In the genomic region with DNA sequence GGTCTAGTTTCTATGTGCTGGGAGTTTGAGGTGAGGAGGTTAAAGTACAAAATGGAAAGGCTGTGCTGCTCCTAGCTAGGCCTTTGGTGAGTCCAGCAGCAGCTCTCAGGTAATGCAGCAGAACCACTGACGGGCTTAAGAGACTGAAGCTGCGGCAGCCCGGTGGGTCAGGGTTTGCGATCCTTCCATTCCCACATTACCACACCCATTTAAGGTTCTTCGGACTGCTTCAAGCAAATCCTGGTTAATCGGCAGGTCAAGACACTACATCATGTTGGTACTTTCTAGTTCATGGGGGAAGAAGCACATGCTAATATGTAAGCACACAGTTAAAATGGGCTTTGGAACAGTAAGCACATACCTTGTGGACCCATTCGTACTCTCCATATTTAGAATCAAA, we compare ENCODE assay signal across 22 mouse cellular contexts. TPM values are rescaled to one million over a fixed set of nuclear protein-coding genes. Genes with fewer than 3 reads are reported as not detected.
DNase-seq lines count a peak whose midpoint lies in the region; ATAC-seq and TF ChIP-seq lines count a peak whose summit lies in the region.
"Had no signal": no experiment of that assay in that cellular context is flagged by ENCODE, and none has a peak within 500 bp of the region (broad histone marks: within the 10 kb centered on the region; RNA-seq: fewer than 3 reads in every experiment).

No protein-coding gene starts in this region.

- no peak for TF ChIP-seq POLR2A in MEL (IDR thresholded peaks at IDR 0.05; ENCODE audit: control insufficient read depth in 1 of 2, insufficient read depth in 1 of 2, low read depth in 1 of 2, low read length in 2 of 2, poor library complexity in 1 of 2)

- peaks cover 18% of the 10 kb centered on the region for H3K79me2 ChIP-seq in MEL (ENCODE audit: control insufficient read depth, insufficient read depth, low read length, poor library complexity)

- H3K4me1 ChIP-seq in liver, postnatal 0 days (ENCODE audit: insufficient read depth) = peaks cover 14% of the 10 kb centered on the region; the same call in 1 of the 2 replicates
- peaks cover 21% of the 10 kb centered on the region for H3K4me1 ChIP-seq in liver, embryonic 12.5 days
- H3K4me1 ChIP-seq in MEL (ENCODE audit: control insufficient read depth in 1 of 2, insufficient read depth in 2 of 2, low read length in 2 of 2) = peaks cover 0 to 6% of the 10 kb centered on the region in 2 experiments; a peak in 3 of 4 replicates
- H3K4me1 ChIP-seq in hindbrain, embryonic 14.5 days (replicated peaks; ENCODE audit: control insufficient read depth, insufficient read depth, low read length) = peaks cover 2% of the 10 kb centered on the region; the same call in 1 of the 2 replicates
- H3K4me1 ChIP-seq in midbrain, embryonic 11.5 days (ENCODE audit: control insufficient read depth, insufficient read depth, low read length) = peaks cover 4% of the 10 kb centered on the region

- WGBS in liver, postnatal 0 days (ENCODE audit: insufficient replicate concordance) = 91% methylated on average over 7 of the region's 7 CpGs
- 93% methylated on average over 7 of the region's 7 CpGs for WGBS in liver, embryonic 12.5 days (ENCODE audit: insufficient replicate concordance)
- WGBS in hindbrain, embryonic 14.5 days = 95% methylated on average over 7 of the region's 7 CpGs
- 95% methylated on average over 7 of the region's 7 CpGs for WGBS in midbrain, embryonic 11.5 days

- no peak for TF ChIP-seq RAD21 in MEL (IDR thresholded peaks at IDR 0.05; ENCODE audit: low read depth, low read length)

- H3K4me3 ChIP-seq in liver, postnatal 0 days (ENCODE audit: low read depth, low read length) = no peak overlapping the region
- H3K4me3 ChIP-seq in liver, embryonic 12.5 days = no peak overlapping the region
- H3K4me3 ChIP-seq in MEL (ENCODE audit: control insufficient read depth in 1 of 2, insufficient read depth in 1 of 2, low read depth in 2 of 2, low read length in 2 of 2) = no peak overlapping the region
- H3K4me3 ChIP-seq in hindbrain, embryonic 14.5 days (replicated peaks; ENCODE audit: low read length) = no peak overlapping the region
- no peak overlapping the region for H3K4me3 ChIP-seq in midbrain, embryonic 11.5 days (ENCODE audit: low read depth, low read length)
- H3K4me3 ChIP-seq: embryonic facial prominence, embryonic 13.5 days; embryonic facial prominence, embryonic 15.5 days; erythroblast, embryonic 14.5 days; forebrain, embryonic 10.5 days; forebrain, embryonic 12.5 days had no signal

- no peak for DNase-seq in liver, postnatal 0 days
- DNase-seq in MEL (ENCODE audit: low read depth, low spot score) = no peak
- no peak for DNase-seq in hindbrain, embryonic 14.5 days (ENCODE audit: low spot score)
- no peak for DNase-seq in midbrain, embryonic 11.5 days (ENCODE audit: low spot score, missing footprints)
- DNase-seq: adrenal gland, adult 2 months; adrenal gland, postnatal 10 days; adrenal gland, postnatal 25 days; cerebellum, adult 11 months; cerebellum, adult 18-20 months; cerebellum, adult 8-10 months; cerebellum, adult 9-11 months; cerebellum, postnatal 14 days; cerebellum, postnatal 36 days had no signal

- H3K27me3 ChIP-seq in liver, postnatal 0 days (ENCODE audit: insufficient read depth, low read length) = no peaks in the 10 kb centered on the region
- H3K27me3 ChIP-seq in liver, embryonic 12.5 days (replicated peaks) = no peaks in the 10 kb centered on the region
- H3K27me3 ChIP-seq in MEL (ENCODE audit: control insufficient read depth in 1 of 2, insufficient read depth in 2 of 2, low read length in 2 of 2) = no peaks in the 10 kb centered on the region
- H3K27me3 ChIP-seq in hindbrain, embryonic 14.5 days (ENCODE audit: control insufficient read depth, insufficient read depth, low read length) = no peaks in the 10 kb centered on the region
- H3K27me3 ChIP-seq in midbrain, embryonic 11.5 days (ENCODE audit: control insufficient read depth, insufficient read depth, low read length) = no peaks in the 10 kb centered on the region
- H3K27me3 ChIP-seq: embryonic facial prominence, embryonic 13.5 days; embryonic facial prominence, embryonic 15.5 days; forebrain, embryonic 12.5 days had no signal

- peaks cover 67% of the 10 kb centered on the region for H3K36me3 ChIP-seq in liver, postnatal 0 days (replicated peaks; ENCODE audit: insufficient read depth, low read length)
- H3K36me3 ChIP-seq in liver, embryonic 12.5 days = peaks cover 89% of the 10 kb centered on the region
- peaks cover 20 to 34% of the 10 kb centered on the region in 2 experiments for H3K36me3 ChIP-seq in MEL (ENCODE audit: control insufficient read depth in 1 of 2, insufficient read depth in 2 of 2, low read length in 2 of 2)
- H3K36me3 ChIP-seq in hindbrain, embryonic 14.5 days (replicated peaks; ENCODE audit: control insufficient read depth, insufficient read depth) = peaks cover 82% of the 10 kb centered on the region
- peaks cover 24% of the 10 kb centered on the region for H3K36me3 ChIP-seq in midbrain, embryonic 11.5 days (ENCODE audit: control insufficient read depth, insufficient read depth, low read length)

- H3K9ac ChIP-seq in liver, postnatal 0 days (replicated peaks) = no peak overlapping the region
- no peak overlapping the region for H3K9ac ChIP-seq in liver, embryonic 12.5 days
- no peak overlapping the region for H3K9ac ChIP-seq in MEL (ENCODE audit: control insufficient read depth, low read depth, low read length, poor library complexity, severe bottlenecking)
- no peak overlapping the region for H3K9ac ChIP-seq in hindbrain, embryonic 14.5 days
- H3K9ac ChIP-seq in midbrain, embryonic 11.5 days (ENCODE audit: low read length) = no peak overlapping the region
- H3K9ac ChIP-seq: embryonic facial prominence, embryonic 13.5 days; embryonic facial prominence, embryonic 15.5 days; forebrain, embryonic 12.5 days had no signal

- no peaks in the 10 kb centered on the region for H3K9me3 ChIP-seq in liver, postnatal 0 days (ENCODE audit: low read length)
- H3K9me3 ChIP-seq in liver, embryonic 12.5 days (replicated peaks) = no peaks in the 10 kb centered on the region
- no peaks in the 10 kb centered on the region for H3K9me3 ChIP-seq in MEL (replicated peaks; ENCODE audit: insufficient read depth, low read length)
- no peaks in the 10 kb centered on the region for H3K9me3 ChIP-seq in hindbrain, embryonic 14.5 days (ENCODE audit: control insufficient read depth, low read length)
- H3K9me3 ChIP-seq in midbrain, embryonic 11.5 days (ENCODE audit: control insufficient read depth, low read length) = no peaks in the 10 kb centered on the region
- H3K9me3 ChIP-seq: embryonic facial prominence, embryonic 13.5 days; embryonic facial prominence, embryonic 15.5 days; forebrain, embryonic 10.5 days; forebrain, embryonic 12.5 days; G1E had no signal

- TF ChIP-seq EP300 in liver, postnatal 0 days (IDR thresholded peaks at IDR 0.05; ENCODE audit: low read depth) = no peak
- TF ChIP-seq EP300 in MEL (IDR thresholded peaks at IDR 0.05; ENCODE audit: low read depth in 1 of 2, low read length in 2 of 2) = no peak

- 0 out of 2 replicates have a peak overlapping the region, but pooled peaks have one; percentile 16 for H3K27ac ChIP-seq in liver, postnatal 0 days (ENCODE audit: low read depth)
- H3K27ac ChIP-seq in liver, embryonic 12.5 days = no peak overlapping the region
- H3K27ac ChIP-seq in MEL (ENCODE audit: control insufficient read depth, low read depth, low read length) = no peak overlapping the region
- H3K27ac ChIP-seq in hindbrain, embryonic 14.5 days = no peak overlapping the region
- H3K27ac ChIP-seq in midbrain, embryonic 11.5 days (ENCODE audit: low read depth, low read length) = no peak overlapping the region
- H3K27ac ChIP-seq: embryonic facial prominence, embryonic 13.5 days; embryonic facial prominence, embryonic 15.5 days; forebrain, embryonic 10.5 days; forebrain, embryonic 12.5 days had no signal

- no peak for TF ChIP-seq CTCF in liver, postnatal 0 days (IDR thresholded peaks at IDR 0.05; ENCODE audit: low read depth)
- TF ChIP-seq CTCF in MEL (IDR thresholded peaks at IDR 0.05 in 2 of 3, conservative IDR thresholded peaks at IDR 0.05 in 1 of 3; ENCODE audit: control insufficient read depth in 1 of 3, insufficient read depth in 1 of 3, low read depth in 2 of 3, low read length in 3 of 3, poor library complexity in 1 of 3, severe bottlenecking in 1 of 3) = no peak

- no peak for ATAC-seq in liver, postnatal 0 days
- ATAC-seq in liver, embryonic 12.5 days = no peak
- no peak for ATAC-seq in hindbrain, embryonic 14.5 days (ENCODE audit: low FRiP score)
- no peak for ATAC-seq in midbrain, embryonic 11.5 days (ENCODE audit: low FRiP score)
- ATAC-seq: forebrain, embryonic 14.5 days; forebrain, embryonic 16.5 days had no signal

- H3K4me2 ChIP-seq in liver, postnatal 0 days (ENCODE audit: low read depth, low read length) = no peak overlapping the region
- H3K4me2 ChIP-seq in liver, embryonic 12.5 days = no peak overlapping the region
- H3K4me2 ChIP-seq in hindbrain, embryonic 14.5 days (replicated peaks) = no peak overlapping the region
- H3K4me2 ChIP-seq in midbrain, embryonic 11.5 days = no peak overlapping the region
- H3K4me2 ChIP-seq: embryonic facial prominence, embryonic 13.5 days; embryonic facial prominence, embryonic 15.5 days; forebrain, embryonic 12.5 days had no signal

RNA-seq across cellular contexts. Expression of a gene that starts 7.1 kb away (rescaled TPM):
- polyA plus RNA-seq in liver, postnatal 0 days (2015; fragmentation: Nextera tagmentation; extraction: Ambion mirVana) = 764 and 778 TPM in 2 replicates
- 678 and 702 TPM in 2 replicates for polyA plus RNA-seq in liver, embryonic 12.5 days (2016; fragmentation: Nextera tagmentation; extraction: Ambion mirVana)
- 186 and 193 TPM in 2 replicates for total RNA-seq in MEL (2012; rRNA removed)
- polyA plus RNA-seq in MEL (2012; ENCODE audit: insufficient read depth in 1 of 2, insufficient read length in 2 of 2, low read depth in 1 of 2, low replicate concordance in 2 of 2, missing spikeins in 1 of 2) = 1,000 to 10,000 TPM in 1 of 2 experiments, 100 to 1,000 TPM in 1; 266 to 2,226 TPM
- polyA plus RNA-seq in hindbrain, embryonic 14.5 days (2014; fragmentation: Nextera tagmentation; extraction: Ambion mirVana) = 339 and 421 TPM in 2 replicates
- polyA plus RNA-seq in midbrain, embryonic 11.5 days (2014; fragmentation: Nextera tagmentation; extraction: Ambion mirVana) = 1,083 and 1,090 TPM in 2 replicates

RNA-seq across cellular contexts. Expression of a gene that starts 7.2 kb away (rescaled TPM):
- 0.62 and 1.5 TPM in 2 replicates for polyA plus RNA-seq in liver, postnatal 0 days (2015; fragmentation: Nextera tagmentation; extraction: Ambion mirVana)
- polyA plus RNA-seq in liver, embryonic 12.5 days (2016; fragmentation: Nextera tagmentation; extraction: Ambion mirVana) = 1.3 and 2.5 TPM in 2 replicates
- 1.1 and 1.2 TPM in 2 replicates for total RNA-seq in MEL (2012; rRNA removed)
- polyA plus RNA-seq in MEL (2012; ENCODE audit: insufficient read depth in 1 of 2, insufficient read length in 2 of 2, low read depth in 1 of 2, low replicate concordance in 2 of 2, missing spikeins in 1 of 2) = 1 to 10 TPM in 1 of 2 experiments, not detected in 1; 1.9 TPM
- 4.0 and 6.0 TPM in 2 replicates for polyA plus RNA-seq in hindbrain, embryonic 14.5 days (2014; fragmentation: Nextera tagmentation; extraction: Ambion mirVana)
- polyA plus RNA-seq in midbrain, embryonic 11.5 days (2014; fragmentation: Nextera tagmentation; extraction: Ambion mirVana) = 3.4 and 7.7 TPM in 2 replicates
- polyA plus RNA-seq: erythroblast, embryonic 14.5 days had no signal

RNA-seq across cellular contexts. Expression of a gene that starts 14.5 kb away (rescaled TPM):
- polyA plus RNA-seq in liver, postnatal 0 days (2015; fragmentation: Nextera tagmentation; extraction: Ambion mirVana) = 24.0 and 24.6 TPM in 2 replicates
- 49.2 and 50.4 TPM in 2 replicates for polyA plus RNA-seq in liver, embryonic 12.5 days (2016; fragmentation: Nextera tagmentation; extraction: Ambion mirVana)
- 68.3 and 72.3 TPM in 2 replicates for total RNA-seq in MEL (2012; rRNA removed)
- polyA plus RNA-seq in MEL (2012; ENCODE audit: insufficient read depth in 1 of 2, insufficient read length in 2 of 2, low read depth in 1 of 2, low replicate concordance in 2 of 2, missing spikeins in 1 of 2) = 100 to 1,000 TPM in 1 of 2 experiments, 10 to 100 TPM in 1; 73.6 to 369 TPM
- 35.4 and 40.7 TPM in 2 replicates for polyA plus RNA-seq in hindbrain, embryonic 14.5 days (2014; fragmentation: Nextera tagmentation; extraction: Ambion mirVana)
- 80.6 and 81.5 TPM in 2 replicates for polyA plus RNA-seq in midbrain, embryonic 11.5 days (2014; fragmentation: Nextera tagmentation; extraction: Ambion mirVana)

RNA-seq across cellular contexts. Expression of a gene that starts 57.1 kb away (rescaled TPM):
- polyA plus RNA-seq in liver, postnatal 0 days (2015; fragmentation: Nextera tagmentation; extraction: Ambion mirVana) = 8.3 and 9.9 TPM in 2 replicates
- 5.5 and 6.4 TPM in 2 replicates for polyA plus RNA-seq in liver, embryonic 12.5 days (2016; fragmentation: Nextera tagmentation; extraction: Ambion mirVana)
- total RNA-seq in MEL (2012; rRNA removed) = 3.2 and 3.7 TPM in 2 replicates
- polyA plus RNA-seq in MEL (2012; ENCODE audit: insufficient read depth in 1 of 2, insufficient read length in 2 of 2, low read depth in 1 of 2, low replicate concordance in 2 of 2, missing spikeins in 1 of 2) = 1 to 10 TPM in 1 of 2 experiments, not detected in 1; 5.1 TPM
- polyA plus RNA-seq in hindbrain, embryonic 14.5 days (2014; fragmentation: Nextera tagmentation; extraction: Ambion mirVana) = 4.7 and 6.4 TPM in 2 replicates
- polyA plus RNA-seq in midbrain, embryonic 11.5 days (2014; fragmentation: Nextera tagmentation; extraction: Ambion mirVana) = 5.8 and 6.6 TPM in 2 replicates
